Mouse (Mus musculus) heart, adult 2 months (tissue): ENCODE data around the gene Dpm1. TPM values are rescaled to one million over a fixed set of nuclear protein-coding genes. Genes with fewer than 3 reads are reported as not detected.

Experiments
- DNase-seq, 2 experiments: peaks; one replicate each; pipeline ENCODE4 v3.0.0; 2021
- H3K27ac ChIP-seq: fragments of 200-600 bp; 2 replicates; pipeline ENCODE4 v1.8.1; 2022
- H3K27me3 ChIP-seq: fragments of 200-500 bp; 2 replicates; pipeline ENCODE4 v1.6.1; 2012; ENCODE audit warnings: mild to moderate bottlenecking, low read length, inconsistent platforms, mixed read lengths; ENCODE audit not compliant: control insufficient read depth, insufficient read depth
- H3K36me3 ChIP-seq: fragments of 200-500 bp; 2 replicates; pipeline ENCODE4 v1.6.1; 2012; ENCODE audit warnings: low read length, inconsistent platforms; ENCODE audit not compliant: control insufficient read depth, insufficient read depth
- H3K4me1 ChIP-seq: fragments of 200-500 bp; 2 replicates; pipeline ENCODE4 v1.6.1; 2011; ENCODE audit warnings: low read length; ENCODE audit not compliant: control insufficient read depth, insufficient read depth
- H3K4me3 ChIP-seq: fragments of 200-600 bp; 2 replicates; pipeline ENCODE4 v1.8.1; 2022
- H3K79me2 ChIP-seq: fragments of 200-500 bp; replicated peaks from 2 replicates; pipeline ENCODE4 v1.6.1; 2012; ENCODE audit warnings: mild to moderate bottlenecking, inconsistent platforms, low read length, moderate library complexity, mixed read lengths; ENCODE audit not compliant: control insufficient read depth, insufficient read depth
- H3K9ac ChIP-seq: fragments of 200-500 bp; 2 replicates; pipeline ENCODE4 v1.6.1; 2012; ENCODE audit warnings: low read depth, mild to moderate bottlenecking, control low read depth, inconsistent platforms, low read length, mixed read lengths
- CTCF ChIP-seq: fragments of 200-600 bp; IDR thresholded peaks from 2 replicates; pipeline ENCODE4 v1.8.1; 2022; ENCODE audit warnings: antibody characterized with exemption, mild to moderate bottlenecking, moderate library complexity
- EP300 ChIP-seq: fragments of 200-500 bp; IDR thresholded peaks from 2 replicates; pipeline ENCODE4 v1.6.1; 2011; ENCODE audit warnings: low read depth, low read length, control low read depth; ENCODE audit not compliant: insufficient read depth
- POLR2A ChIP-seq: fragments of 200-500 bp; IDR thresholded peaks from 2 replicates; pipeline ENCODE4 v1.6.1; 2011; ENCODE audit warnings: mild to moderate bottlenecking, low read depth, low read length, control low read depth; ENCODE audit not compliant: insufficient read depth
- WGBS: fragments of 180-500 bp; shearing (Covaris S2); methylation state at CpG from one replicate; pipeline ENCODE4 v1.1.7; 2018; 5-methylcytosine and 5-hydroxymethylcytosine counted together
- intact Hi-C: fragments of 180-260 bp; cut with DNase I; formaldehyde crosslinking; loops from one replicate; pipeline ENCODE4 v1.15.1; 2025
- polyA plus RNA-seq: library from polyadenylated mRNA; depleted of rRNA; stranded (reverse); fragments of >200 nt; gene quantifications from 2 replicates; pipeline ENCODE4 v1.2.3, GENCODE M21; 2012
- total RNA-seq, 2 experiments: library from RNA; stranded (reverse); gene quantifications; 2 replicates each; pipeline ENCODE4 v1.2.3; 2021

Dpm1 gene
- total and polyA plus RNA-seq, 3 experiments, result 25.5 to 88.1 (median 77.6) TPM

- intact Hi-C loops, result no loop called here
- Histone ChIP-seq H3K4me1 (no peaks in the 10 kb centered on the region), H3K9ac (no peak overlapping the region), H3K27me3 (no peaks in the 10 kb centered on the region), H3K27ac (no peak overlapping the region), H3K36me3 (no peaks in the 10 kb centered on the region; the same call in 1 of the 2 replicates), H3K79me2 (no peaks in the 10 kb centered on the region), H3K4me3 (no peak overlapping the region)
- 60% methylated on average over 7 of the region's 7 CpGs for WGBS
- DNase-seq, result no peak
- TF ChIP-seq EP300 (no peak), CTCF (no peak), POLR2A (no peak)
These were observed 54.4 kb downstream of the Dpm1 start for GRCm38 (mm10) chr2:168175946-168176345.

GRCm38 (mm10) chr2:168170167-168170685, 60.2 kb downstream of the Dpm1 start:
- peak; percentile 65 to 83 for DNase-seq
- Histone ChIP-seq H3K27me3 (no peaks in the 10 kb centered on the region), H3K4me3 (peak overlapping the region; percentile 39), H3K36me3 (no peaks in the 10 kb centered on the region), H3K27ac (peak overlapping the region; percentile 31), H3K9ac (peak overlapping the region; percentile 57; the same call in 1 of the 2 replicates), H3K4me1 (no peaks in the 10 kb centered on the region), H3K79me2 (no peaks in the 10 kb centered on the region)
- WGBS, result 9% methylated on average over 13 of the region's 13 CpGs
- intact Hi-C loops, result no loop called here
- TF ChIP-seq POLR2A (no peak), CTCF (no peak), EP300 (no peak)

- 14% methylated on average over 9 of the region's 9 CpGs for WGBS
- no peaks in the 10 kb centered on the region for H3K36me3 ChIP-seq
- no peak for DNase-seq
- H3K4me1 ChIP-seq, result no peaks in the 10 kb centered on the region
- H3K27me3 ChIP-seq, result no peaks in the 10 kb centered on the region
- peak overlapping the region; percentile 31 for H3K27ac ChIP-seq
- intact Hi-C loops, result no loop called here
- no peaks in the 10 kb centered on the region for H3K79me2 ChIP-seq
- H3K4me3 ChIP-seq, result peak overlapping the region; percentile 39; the same call in 1 of the 2 replicates
- TF ChIP-seq POLR2A (no peak), EP300 (no peak), CTCF (no peak)
- peak overlapping the region; percentile 34; the same call in 1 of the 2 replicates for H3K9ac ChIP-seq
These were observed 60.6 kb downstream of the Dpm1 start for GRCm38 (mm10) chr2:168169800-168170113.

- H3K27ac ChIP-seq, result no peak overlapping the region
- 74% methylated on average over 9 of the region's 9 CpGs for WGBS
- H3K27me3 ChIP-seq, result no peaks in the 10 kb centered on the region
- no peak overlapping the region for H3K4me3 ChIP-seq
- DNase-seq, result no peak
- no peaks in the 10 kb centered on the region for H3K79me2 ChIP-seq
- H3K4me1 ChIP-seq, result no peaks in the 10 kb centered on the region
- no peak overlapping the region for H3K9ac ChIP-seq
- TF ChIP-seq EP300 (no peak), CTCF (no peak), POLR2A (no peak)
- H3K36me3 ChIP-seq, result no peaks in the 10 kb centered on the region
- intact Hi-C loops, result no loop called here
These were observed 61.2 kb downstream of the Dpm1 start for GRCm38 (mm10) chr2:168168892-168169799.

- no peak overlapping the region for H3K4me3 ChIP-seq
- 49% methylated on average over 3 of the region's 3 CpGs for WGBS
- H3K27me3 ChIP-seq, result no peaks in the 10 kb centered on the region
- TF ChIP-seq POLR2A, result no peak
- TF ChIP-seq CTCF, result no peak
- TF ChIP-seq EP300, result no peak
- no peak overlapping the region for H3K27ac ChIP-seq
- H3K4me1 ChIP-seq, result no peaks in the 10 kb centered on the region
- H3K36me3 ChIP-seq, result no peaks in the 10 kb centered on the region
- intact Hi-C loops, result no loop called here
- H3K9ac ChIP-seq, result no peak overlapping the region
- H3K79me2 ChIP-seq, result no peaks in the 10 kb centered on the region
- no peak for DNase-seq
These were observed 62.6 kb downstream of the Dpm1 start for GRCm38 (mm10) chr2:168167781-168168180.

GRCm38 (mm10) chr2:168166750-168167460, 63.5 kb downstream of the Dpm1 start:
- Histone ChIP-seq H3K4me1 (no peaks in the 10 kb centered on the region), H3K4me3 (no peak overlapping the region), H3K36me3 (no peaks in the 10 kb centered on the region), H3K27me3 (no peaks in the 10 kb centered on the region), H3K79me2 (no peaks in the 10 kb centered on the region), H3K9ac (no peak overlapping the region), H3K27ac (no peak overlapping the region)
- DNase-seq, result no peak
- intact Hi-C loops, result no loop called here
- TF ChIP-seq POLR2A, result no peak
- no peak for TF ChIP-seq EP300
- no peak for TF ChIP-seq CTCF
- 59% methylated on average over 21 of the region's 21 CpGs for WGBS
